Mouse (Mus musculus): ENCODE measurements around the gene Dbi. TPM values are rescaled to one million over a fixed set of nuclear protein-coding genes. Genes with fewer than 3 reads are reported as not detected.
A peak's percentile ranks its signal among the peaks of the same experiment; 100 is the strongest.

Dbi gene
- polyA plus RNA-seq, 1 experiment from 2014 or later, result 442 TPM

DNA sequence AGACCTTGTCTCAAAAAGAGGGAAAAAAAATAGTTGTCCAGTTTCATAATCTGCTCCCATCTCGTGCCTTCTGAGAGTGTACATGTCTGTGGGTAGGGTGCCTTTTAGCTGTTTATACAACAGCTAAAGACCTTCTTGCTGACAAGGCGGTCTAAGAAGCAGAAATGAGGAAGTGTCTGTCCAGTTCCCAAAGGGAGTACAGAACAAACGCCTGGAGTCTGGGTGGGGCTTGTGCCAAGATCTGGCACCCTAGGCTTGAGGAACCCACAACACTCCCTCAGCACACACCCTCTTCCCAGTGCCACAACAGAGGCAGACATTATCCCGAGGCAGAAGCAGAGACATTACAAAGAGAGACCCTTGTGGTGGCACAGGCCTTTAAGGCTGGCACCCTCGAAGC lies 45.4 kb downstream of the Dbi start:
- H3K27me3 ChIP-seq, result no peaks in the 10 kb centered on the region; the same call in 1 of the 2 replicates
- no peak overlapping the region for H3K4me3 ChIP-seq
- H3K4me1 ChIP-seq, result peaks cover 18% of the 10 kb centered on the region
- H3K4me2 ChIP-seq, result no peak overlapping the region
- no peak for ATAC-seq (ENCODE audit: borderline replicate concordance, extremely low read depth, low FRiP score, low TSS enrichment)
- 63% methylated on average over 5 of the region's 5 CpGs for WGBS
- H3K9me3 ChIP-seq, result no peaks in the 10 kb centered on the region
- no peak overlapping the region for H3K9ac ChIP-seq
- H3K36me3 ChIP-seq, result no peaks in the 10 kb centered on the region
- no peak overlapping the region for H3K27ac ChIP-seq

DNA sequence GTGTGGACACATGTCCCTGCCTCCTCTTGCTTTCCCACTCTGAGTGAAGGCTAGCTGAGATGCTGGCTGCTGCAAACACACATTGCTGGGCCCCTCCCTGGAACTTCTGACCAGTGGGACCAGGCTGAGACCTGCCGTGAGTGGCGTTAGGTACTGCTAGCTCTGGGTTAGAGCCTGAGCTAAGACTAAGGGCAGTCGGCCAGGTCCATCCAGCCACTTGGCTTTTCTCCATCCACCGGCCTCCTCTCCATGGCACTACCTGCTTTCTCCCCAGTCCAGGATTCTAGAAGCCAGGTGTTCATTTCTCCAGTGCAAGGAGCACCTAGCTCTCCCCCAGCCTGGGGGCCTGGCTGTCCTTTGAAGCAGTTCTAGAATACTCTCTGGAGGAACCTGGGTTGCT lies 45.9 kb downstream of the Dbi start:
- H3K9ac ChIP-seq, result no peak overlapping the region

DNA sequence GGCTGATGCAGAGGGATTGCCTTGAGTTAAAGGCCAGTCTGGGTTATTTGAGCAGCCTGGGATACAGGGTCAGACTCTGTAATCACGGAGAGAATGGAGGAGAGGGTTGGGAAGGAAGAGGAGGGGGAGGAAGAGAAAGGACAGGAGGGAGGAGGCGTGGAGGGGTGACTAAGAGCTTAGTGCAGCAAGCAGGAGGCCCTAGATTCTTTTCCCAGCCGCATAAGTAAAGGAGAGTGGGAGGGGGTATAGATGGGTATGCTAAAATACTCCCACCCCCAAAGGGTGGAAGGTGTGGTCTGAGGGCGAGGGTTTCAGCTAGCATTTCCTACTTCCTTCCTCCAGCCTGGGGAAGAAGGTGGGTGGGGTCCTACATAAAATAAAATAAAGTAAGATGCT lies 46.6 kb downstream of the Dbi start:
- Histone ChIP-seq H3K4me3 (no peak overlapping the region), H3K9me3 (no peaks in the 10 kb centered on the region), H3K4me2 (peak overlapping the region; percentile 64), H3K27ac (no peak overlapping the region), H3K4me1 (peaks cover 18% of the 10 kb centered on the region), H3K9ac (no peak overlapping the region), H3K36me3 (no peaks in the 10 kb centered on the region), H3K27me3 (no peaks in the 10 kb centered on the region; the same call in 1 of the 2 replicates)
- peak; percentile 2; the same call in 1 of the 2 replicates for ATAC-seq (ENCODE audit: borderline replicate concordance, extremely low read depth, low FRiP score, low TSS enrichment)
- 29% methylated on average over 4 of the region's 4 CpGs for WGBS

More for the DNA sequence above, 45.9 kb downstream of the Dbi start:
- Histone ChIP-seq H3K27me3 (no peaks in the 10 kb centered on the region; the same call in 1 of the 2 replicates), H3K4me3 (no peak overlapping the region), H3K36me3 (no peaks in the 10 kb centered on the region), H3K9me3 (no peaks in the 10 kb centered on the region), H3K4me1 (peaks cover 18% of the 10 kb centered on the region), H3K27ac (peak overlapping the region; percentile 15; the same call in 1 of the 2 replicates), H3K4me2 (no peak overlapping the region)
- 58% methylated on average over 4 of the region's 4 CpGs for WGBS
- no peak for ATAC-seq (ENCODE audit: borderline replicate concordance, extremely low read depth, low FRiP score, low TSS enrichment)

DNA sequence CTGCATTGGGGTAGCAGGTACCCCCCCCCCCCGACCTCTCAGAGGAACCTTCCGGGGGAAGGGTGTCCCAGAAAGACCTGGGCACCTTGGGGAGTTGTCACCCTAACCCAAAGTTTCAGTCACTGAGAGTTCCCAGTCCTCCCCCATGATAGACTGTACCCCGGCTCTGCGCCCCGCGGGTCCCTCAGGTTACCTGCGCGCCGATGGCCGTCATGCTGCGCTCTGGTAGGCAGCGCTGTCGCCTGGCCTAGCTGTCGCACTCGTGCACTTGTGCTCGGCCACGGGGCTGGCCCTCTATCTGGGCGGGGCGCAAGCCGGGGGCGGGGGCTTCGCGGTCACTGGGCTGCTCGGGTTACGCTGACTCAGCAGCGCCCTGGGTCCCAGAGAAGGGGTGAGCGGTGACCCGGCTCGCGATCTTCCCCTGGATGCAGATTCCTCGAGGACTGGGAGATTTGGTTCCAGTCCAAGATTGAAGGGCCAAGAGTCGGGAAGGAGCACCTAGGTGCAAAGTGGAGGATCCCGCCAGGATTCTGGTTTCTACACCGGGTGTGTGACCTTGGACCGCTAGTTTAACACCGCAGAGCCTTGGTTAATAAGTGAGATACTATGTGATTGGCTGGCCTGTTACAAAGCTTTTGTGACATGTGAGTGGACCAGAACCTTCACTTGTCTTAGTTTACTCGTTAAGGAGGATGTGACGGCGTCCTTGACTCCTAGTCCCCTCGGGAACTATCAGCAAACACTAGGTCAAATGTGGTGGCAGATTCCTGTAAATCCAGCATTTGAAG lies 47.2 kb downstream of the Dbi start, which contains the start of gene Tmem37:
TSS of gene Tmem37 (minus strand) at position 556 of the 788 bp plus-strand sequence.
- Histone ChIP-seq H3K4me3 (peak within 1 kb of the TSS; percentile 31), H3K27ac (peak within 1 kb of the TSS; percentile 15; the same call in 1 of the 2 replicates), H3K4me2 (peak within 1 kb of the TSS; percentile 64), H3K9ac (0 out of 2 replicates have a peak within 1 kb of the TSS, but pooled peaks have one; percentile 2), H3K27me3 (no peaks in the 10 kb centered on the region; the same call in 1 of the 2 replicates), H3K4me1 (peaks cover 18% of the 10 kb centered on the region), H3K36me3 (no peaks in the 10 kb centered on the region), H3K9me3 (no peaks in the 10 kb centered on the region)
- WGBS, result 2% methylated on average over 40 of the region's 40 CpGs
- ATAC-seq (ENCODE audit: borderline replicate concordance, extremely low read depth, low FRiP score, low TSS enrichment), result peak; percentile 80

DNA sequence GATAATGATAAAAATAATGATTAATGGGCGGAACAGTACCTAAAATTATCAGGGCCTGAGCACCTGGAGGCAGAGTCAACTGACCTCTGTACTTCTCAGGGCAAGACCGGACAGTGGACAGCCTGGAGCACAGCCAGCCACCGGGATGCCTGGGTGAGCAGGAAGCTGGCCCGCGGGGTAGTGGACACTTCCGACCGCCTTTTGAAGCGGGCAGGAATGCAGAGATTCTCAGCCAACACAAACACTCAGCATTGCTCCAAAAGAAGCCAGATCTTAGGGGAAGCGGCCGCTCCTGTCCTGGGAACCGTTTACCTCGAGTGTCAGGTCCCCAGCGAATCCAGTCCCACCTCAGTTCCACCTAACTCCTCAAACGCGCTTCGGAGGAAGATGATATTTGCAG lies 48.0 kb downstream of the Dbi start:
- Histone ChIP-seq H3K9ac (no peak overlapping the region), H3K36me3 (no peaks in the 10 kb centered on the region), H3K27ac (no peak overlapping the region), H3K27me3 (no peaks in the 10 kb centered on the region; the same call in 1 of the 2 replicates), H3K4me1 (peaks cover 18% of the 10 kb centered on the region), H3K4me2 (peak overlapping the region; percentile 64), H3K4me3 (peak overlapping the region; percentile 31), H3K9me3 (no peaks in the 10 kb centered on the region)
- WGBS, result 5% methylated on average over 16 of the region's 16 CpGs
- ATAC-seq (ENCODE audit: borderline replicate concordance, extremely low read depth, low FRiP score, low TSS enrichment), result no peak

DNA sequence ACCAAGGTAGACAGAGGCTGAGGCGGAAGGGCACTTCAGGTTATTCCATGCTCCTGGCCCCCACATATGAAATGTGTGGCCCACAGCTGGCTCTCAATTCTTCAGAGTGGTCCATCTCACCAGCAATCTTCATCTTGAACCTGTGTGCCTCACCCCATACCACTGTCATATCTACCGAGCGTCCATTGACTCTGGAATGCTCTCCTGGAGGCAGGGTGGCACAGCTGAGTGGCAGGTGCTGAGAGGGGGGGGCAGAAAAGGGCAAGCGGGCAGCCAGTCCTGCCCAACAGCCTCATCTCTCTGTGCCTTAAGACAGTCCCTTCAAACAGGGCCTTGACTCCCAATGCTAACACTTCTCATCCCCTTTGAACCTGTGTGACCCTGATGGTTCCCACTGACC lies 49.7 kb downstream of the Dbi start:
- Histone ChIP-seq H3K9ac (no peak overlapping the region), H3K36me3 (no peaks in the 10 kb centered on the region), H3K27me3 (no peaks in the 10 kb centered on the region; the same call in 1 of the 2 replicates), H3K4me1 (peaks cover 18% of the 10 kb centered on the region), H3K9me3 (no peaks in the 10 kb centered on the region), H3K4me2 (no peak overlapping the region), H3K4me3 (no peak overlapping the region), H3K27ac (no peak overlapping the region)
- WGBS, result 74% methylated on average over 4 of the region's 4 CpGs
- no peak for ATAC-seq (ENCODE audit: borderline replicate concordance, extremely low read depth, low FRiP score, low TSS enrichment)

DNA sequence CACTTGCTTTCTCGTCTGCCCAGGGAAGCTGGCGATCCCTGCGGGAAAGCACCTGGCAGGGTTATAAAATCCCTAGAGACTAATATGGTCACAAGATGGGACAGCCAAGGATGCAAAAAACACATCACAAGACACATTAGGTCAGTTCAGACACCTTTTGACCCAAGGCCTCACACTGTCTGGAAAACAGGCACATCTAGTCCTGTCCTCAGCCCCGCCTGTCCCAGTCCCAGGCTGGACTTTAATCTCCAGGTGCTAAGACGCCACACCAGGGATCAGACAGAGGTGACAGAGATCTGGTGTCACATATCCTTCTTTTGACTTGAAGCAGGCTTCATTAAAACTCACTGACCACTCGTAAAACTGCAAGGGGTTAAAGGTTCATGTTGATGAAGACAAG lies 50.7 kb downstream of the Dbi start:
- Histone ChIP-seq H3K27me3 (no peaks in the 10 kb centered on the region; the same call in 1 of the 2 replicates), H3K4me3 (no peak overlapping the region), H3K4me1 (peaks cover 18% of the 10 kb centered on the region), H3K9me3 (no peaks in the 10 kb centered on the region), H3K4me2 (no peak overlapping the region), H3K27ac (no peak overlapping the region), H3K36me3 (no peaks in the 10 kb centered on the region), H3K9ac (no peak overlapping the region)
- no peak for ATAC-seq (ENCODE audit: borderline replicate concordance, extremely low read depth, low FRiP score, low TSS enrichment)
- 55% methylated on average over 6 of the region's 6 CpGs for WGBS

DNA sequence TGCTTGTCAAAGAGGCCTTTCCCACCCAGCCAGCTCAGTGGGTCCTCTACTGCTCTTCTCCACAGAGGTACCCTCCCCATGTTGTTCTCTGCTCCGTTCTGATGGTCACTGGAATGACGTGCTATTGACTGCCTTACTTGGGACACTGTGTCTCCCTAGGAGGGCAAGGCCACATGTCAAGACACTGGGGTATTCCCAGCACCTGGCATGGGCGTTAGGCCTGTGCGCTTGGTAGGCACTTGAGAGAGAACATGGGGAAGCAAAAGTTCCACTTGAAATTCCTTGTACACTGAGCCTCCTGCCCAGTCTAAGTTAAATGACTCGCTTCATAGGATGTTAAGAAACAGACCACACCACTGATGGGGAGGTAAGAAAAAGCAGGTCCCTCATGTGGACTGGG lies 51.8 kb downstream of the Dbi start:
- no peak overlapping the region for H3K4me3 ChIP-seq
- H3K27me3 ChIP-seq, result no peaks in the 10 kb centered on the region; the same call in 1 of the 2 replicates
- no peaks in the 10 kb centered on the region for H3K36me3 ChIP-seq
- H3K27ac ChIP-seq, result peak overlapping the region; percentile 38; the same call in 1 of the 2 replicates
- no peak overlapping the region for H3K4me2 ChIP-seq
- WGBS, result 56% methylated on average over 5 of the region's 5 CpGs
- peaks cover 14% of the 10 kb centered on the region for H3K4me1 ChIP-seq
- peak; percentile 40 for ATAC-seq (ENCODE audit: borderline replicate concordance, extremely low read depth, low FRiP score, low TSS enrichment)
- H3K9ac ChIP-seq, result no peak overlapping the region
- no peaks in the 10 kb centered on the region for H3K9me3 ChIP-seq

DNA sequence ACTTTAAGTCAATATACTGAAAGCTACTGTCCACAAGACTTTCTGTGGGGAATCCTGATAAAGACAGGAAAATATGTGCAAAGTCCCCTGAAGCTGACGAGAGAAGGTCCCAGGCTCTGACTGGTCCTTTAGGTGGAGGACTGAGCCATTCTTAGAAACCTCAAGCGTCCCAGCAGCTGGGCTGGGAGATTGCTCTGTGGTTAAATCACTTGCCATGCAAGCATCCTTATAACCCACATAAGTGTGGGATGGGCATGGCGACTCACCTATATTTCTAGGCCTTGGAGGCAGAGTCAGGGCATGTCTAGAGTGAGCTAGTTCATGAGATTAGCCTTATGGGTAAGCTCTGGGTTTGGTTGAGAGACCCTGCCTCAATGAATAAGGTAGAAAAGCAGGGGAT lies 54.3 kb downstream of the Dbi start:
- Histone ChIP-seq H3K36me3 (no peaks in the 10 kb centered on the region), H3K9ac (no peak overlapping the region), H3K4me2 (no peak overlapping the region), H3K4me1 (no peaks in the 10 kb centered on the region; the same call in 1 of the 2 replicates), H3K27me3 (no peaks in the 10 kb centered on the region), H3K27ac (no peak overlapping the region), H3K9me3 (no peaks in the 10 kb centered on the region), H3K4me3 (no peak overlapping the region)
- no peak for ATAC-seq (ENCODE audit: borderline replicate concordance, extremely low read depth, low FRiP score, low TSS enrichment)
- 72% methylated on average over 3 of the region's 3 CpGs for WGBS

DNA sequence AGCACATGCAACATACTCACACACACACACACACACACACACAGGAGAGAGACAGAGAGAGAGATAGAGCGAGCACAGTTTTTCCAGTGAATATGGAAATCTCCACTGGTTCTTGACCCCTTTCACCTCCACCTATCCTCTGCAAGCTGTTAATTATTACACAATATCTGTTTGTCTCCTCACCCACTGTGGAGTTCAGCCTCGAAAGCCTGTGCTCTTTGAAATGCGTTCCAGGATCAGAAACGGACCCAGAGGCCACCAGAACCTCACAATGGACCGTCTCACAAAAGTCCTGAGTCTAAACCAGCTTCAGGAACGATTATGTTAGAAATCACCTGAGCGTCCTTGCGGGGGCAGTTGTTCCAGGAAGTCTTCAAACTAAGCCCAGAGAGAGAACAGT lies 54.7 kb downstream of the Dbi start:
- WGBS, result 72% methylated on average over 8 of the region's 8 CpGs
- H3K9me3 ChIP-seq, result no peaks in the 10 kb centered on the region
- no peak overlapping the region for H3K27ac ChIP-seq
- H3K4me2 ChIP-seq, result no peak overlapping the region
- no peak for ATAC-seq (ENCODE audit: borderline replicate concordance, extremely low read depth, low FRiP score, low TSS enrichment)
- no peak overlapping the region for H3K9ac ChIP-seq
- H3K27me3 ChIP-seq, result no peaks in the 10 kb centered on the region
- H3K4me3 ChIP-seq, result no peak overlapping the region
- H3K4me1 ChIP-seq, result no peaks in the 10 kb centered on the region; the same call in 1 of the 2 replicates
- no peaks in the 10 kb centered on the region for H3K36me3 ChIP-seq

DNA sequence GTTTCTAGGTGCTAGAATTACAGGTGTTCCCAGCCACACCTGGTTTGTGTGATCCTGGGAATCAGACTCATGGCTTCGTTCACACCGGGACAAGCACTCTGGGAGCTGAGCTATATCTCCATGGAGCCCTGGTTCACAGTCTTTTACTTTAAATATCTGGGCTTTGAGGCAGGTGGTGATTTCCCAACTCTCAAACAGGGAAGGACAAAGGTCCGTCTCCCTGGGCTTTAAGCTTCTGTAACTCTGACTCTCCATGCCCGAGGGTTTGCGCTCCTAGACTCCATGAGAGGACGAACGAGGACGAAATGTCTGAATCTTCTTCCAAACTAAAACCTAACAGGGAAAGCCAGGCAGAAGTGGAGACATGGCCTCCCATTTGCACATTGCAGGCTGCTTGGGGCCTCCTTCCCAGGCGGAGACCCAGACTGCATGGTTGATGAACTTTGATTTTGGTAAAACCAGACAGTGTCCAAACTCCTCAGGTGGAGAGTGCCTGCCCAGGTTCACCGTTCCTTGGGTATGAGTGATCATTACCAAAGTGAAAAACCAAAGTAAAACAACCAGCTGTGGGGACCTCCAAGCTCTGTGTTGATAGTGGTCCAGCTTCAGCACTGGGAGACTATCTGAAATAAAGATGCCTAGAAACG lies 56.7 kb downstream of the Dbi start:
- H3K9me3 ChIP-seq, result no peaks in the 10 kb centered on the region
- no peak overlapping the region for H3K4me3 ChIP-seq
- no peaks in the 10 kb centered on the region for H3K36me3 ChIP-seq
- 88% methylated on average over 11 of the region's 11 CpGs for WGBS
- no peaks in the 10 kb centered on the region for H3K27me3 ChIP-seq
- H3K4me2 ChIP-seq, result no peak overlapping the region
- no peak for ATAC-seq (ENCODE audit: borderline replicate concordance, extremely low read depth, low FRiP score, low TSS enrichment)
- no peaks in the 10 kb centered on the region for H3K4me1 ChIP-seq
- H3K9ac ChIP-seq, result no peak overlapping the region
- no peak overlapping the region for H3K27ac ChIP-seq
